Mouse (Mus musculus) heart, embryonic 15.5 days (tissue): ENCODE data around the gene Gpx4. TPM values are rescaled to one million over a fixed set of nuclear protein-coding genes. Genes with fewer than 3 reads are reported as not detected.

Experiments
- ATAC-seq: fragments of 200-750 bp; cut with Nextera tagmentation; replicated peaks from 2 replicates; pipeline ENCODE4 v1.8.0; 2017; ENCODE audit warnings: low read depth, moderate TSS enrichment; ENCODE audit not compliant: insufficient number of reproducible peaks, insufficient read depth, low FRiP score
- H3K27ac ChIP-seq: fragments of 300-500 bp; sonication (generic); 2 replicates; pipeline ENCODE4 v1.5.1; 2015; ENCODE audit warnings: mild to moderate bottlenecking, inconsistent platforms
- H3K27me3 ChIP-seq: fragments of 300-500 bp; sonication (generic); 2 replicates; pipeline ENCODE4 v1.6.1; 2015; ENCODE audit warnings: inconsistent platforms
- H3K36me3 ChIP-seq: fragments of 300-500 bp; sonication (generic); 2 replicates; pipeline ENCODE4 v1.6.1; 2015; ENCODE audit warnings: mild to moderate bottlenecking, inconsistent platforms
- H3K4me1 ChIP-seq: fragments of 300-500 bp; sonication (generic); replicated peaks from 2 replicates; pipeline ENCODE4 v1.6.1; 2015; ENCODE audit warnings: inconsistent platforms
- H3K4me2 ChIP-seq: fragments of 300-500 bp; sonication (generic); 2 replicates; pipeline ENCODE4 v1.6.1; 2015; ENCODE audit warnings: inconsistent platforms, mild to moderate bottlenecking, moderate library complexity
- H3K4me3 ChIP-seq: fragments of 300-500 bp; sonication (generic); 2 replicates; pipeline ENCODE4 v1.5.1; 2015; ENCODE audit warnings: mild to moderate bottlenecking, inconsistent platforms
- H3K9ac ChIP-seq: fragments of 300-500 bp; sonication (generic); 2 replicates; pipeline ENCODE4 v1.6.1; 2015; ENCODE audit warnings: mild to moderate bottlenecking, inconsistent platforms
- H3K9me3 ChIP-seq: fragments of 300-500 bp; sonication (generic); replicated peaks from 2 replicates; pipeline ENCODE4 v1.6.1; 2016; ENCODE audit warnings: inconsistent platforms
- WGBS: fragments of 180-500 bp; shearing (Covaris S2); methylation state at CpG from one replicate; pipeline ENCODE4 v1.1.7; 2015; ENCODE audit warnings: mixed read lengths; 5-methylcytosine and 5-hydroxymethylcytosine counted together
- polyA plus RNA-seq: library from polyadenylated mRNA; unstranded; fragments of >200 nt; fragmentation: Nextera tagmentation; extraction: Ambion mirVana; gene quantifications from 2 replicates; pipeline ENCODE4 v1.2.1, GENCODE M21; 2015

Gpx4 gene
- polyA plus RNA-seq, 1 experiment from 2014 or later: 658 TPM

DNA sequence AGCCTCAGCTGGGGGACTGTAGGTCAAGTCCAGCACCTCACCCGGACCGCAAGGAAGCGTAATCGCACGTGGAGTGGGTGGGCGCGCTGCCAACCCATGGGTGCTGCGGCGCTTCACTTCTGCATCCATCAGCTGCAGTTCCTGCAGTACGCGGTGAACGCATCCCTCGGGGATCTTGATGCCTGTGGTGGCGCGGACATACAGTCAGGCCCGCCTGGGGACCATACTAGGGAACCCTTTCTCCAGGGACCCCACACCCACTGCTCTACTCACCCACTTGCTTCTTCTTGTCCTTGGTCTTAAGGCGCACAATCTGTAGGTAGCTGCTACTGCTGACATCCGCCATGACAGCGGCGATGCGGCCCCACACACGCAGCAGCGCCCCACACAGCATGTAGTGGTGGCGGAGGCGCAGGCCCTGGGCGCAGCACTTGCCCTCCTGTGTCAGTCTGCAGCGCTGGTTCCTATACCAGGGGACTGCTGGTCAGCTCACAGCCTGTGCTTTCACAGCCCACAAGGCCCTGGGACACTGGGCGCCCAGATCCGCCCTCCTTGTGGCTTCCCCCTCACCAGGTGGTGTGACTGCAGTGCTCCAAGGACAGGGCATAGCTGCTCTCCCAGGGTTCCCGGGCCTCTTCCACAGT is 10.8 kb downstream of the Gpx4 start:
- 70% methylated on average over 30 of the region's 30 CpGs for WGBS
- Histone ChIP-seq H3K27ac (no peak overlapping the region), H3K36me3 (peaks cover 64% of the 10 kb centered on the region), H3K9me3 (no peaks in the 10 kb centered on the region), H3K9ac (no peak overlapping the region), H3K4me2 (no peak overlapping the region), H3K27me3 (no peaks in the 10 kb centered on the region), H3K4me1 (peaks cover 27% of the 10 kb centered on the region), H3K4me3 (no peak overlapping the region)
- no peak for ATAC-seq

DNA sequence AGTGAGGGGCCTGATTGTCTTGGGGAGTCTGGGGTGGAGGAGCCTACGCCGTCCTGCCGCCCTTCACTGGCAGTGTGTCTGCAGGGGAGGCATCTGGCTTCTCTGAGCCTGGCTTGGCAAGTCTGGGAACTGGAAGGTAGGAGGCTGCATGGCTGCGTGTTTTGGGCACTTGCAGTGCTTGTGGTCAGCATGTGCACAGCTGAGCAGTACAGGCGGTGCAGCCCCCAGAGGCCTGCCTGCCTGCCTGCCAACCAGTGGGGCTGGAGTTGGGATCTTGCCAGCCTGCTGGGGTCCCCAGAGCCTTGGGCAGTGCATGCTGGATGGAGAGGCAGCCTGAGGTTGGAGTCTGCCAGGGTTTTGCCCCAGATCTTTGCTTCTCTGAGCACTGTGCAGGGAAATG is 16.1 kb downstream of the Gpx4 start:
- H3K4me2 ChIP-seq: no peak overlapping the region
- H3K27me3 ChIP-seq: no peaks in the 10 kb centered on the region
- no peak overlapping the region for H3K9ac ChIP-seq
- no peaks in the 10 kb centered on the region for H3K4me1 ChIP-seq
- no peak overlapping the region for H3K4me3 ChIP-seq
- H3K27ac ChIP-seq: no peak overlapping the region
- ATAC-seq: no peak
- H3K36me3 ChIP-seq: peaks cover 68% of the 10 kb centered on the region
- no peaks in the 10 kb centered on the region for H3K9me3 ChIP-seq
- WGBS: 86% methylated on average over 5 of the region's 5 CpGs

DNA sequence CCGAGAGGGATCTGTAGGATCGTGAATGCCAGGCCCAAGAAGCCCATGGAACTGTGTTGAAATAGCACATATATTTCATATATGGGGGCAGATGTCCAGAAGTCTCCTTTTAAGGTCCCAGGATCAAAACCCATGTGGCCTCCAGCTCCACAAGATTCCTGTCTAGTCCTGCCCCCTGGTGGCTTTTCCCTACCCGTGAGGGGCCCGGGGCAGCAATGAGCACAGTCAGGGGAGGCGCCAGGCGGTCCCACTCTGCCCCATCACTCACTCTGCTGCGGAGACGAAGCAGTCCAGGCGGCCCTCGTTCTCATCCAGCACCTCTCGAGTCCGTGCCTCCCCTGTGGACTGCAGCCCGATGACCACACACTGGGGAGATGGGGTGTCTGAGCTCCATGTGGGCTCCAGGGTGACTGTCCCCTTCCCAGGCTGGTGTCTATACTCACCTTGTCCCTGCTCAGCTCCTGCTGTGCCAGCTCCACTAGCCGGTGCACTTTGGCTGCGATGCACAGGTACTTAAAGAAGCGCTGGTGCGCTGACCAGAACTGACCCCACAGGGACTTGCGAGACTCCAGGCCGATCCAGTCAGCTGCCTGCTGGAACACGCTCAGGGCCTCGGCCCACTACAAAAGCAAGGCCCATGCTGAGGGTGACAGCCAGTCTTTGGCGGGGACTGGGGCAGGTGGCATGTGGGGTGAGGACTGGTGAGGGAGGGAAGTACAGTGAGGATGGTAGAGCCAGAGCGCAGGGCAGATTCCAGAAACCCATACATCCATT is 17.1 kb downstream of the Gpx4 start:
- WGBS: 73% methylated on average over 23 of the region's 23 CpGs
- H3K4me1 ChIP-seq: no peaks in the 10 kb centered on the region
- no peak overlapping the region for H3K27ac ChIP-seq
- H3K9ac ChIP-seq: 0 out of 2 replicates have a peak overlapping the region, but pooled peaks have one; percentile 1
- H3K4me3 ChIP-seq: no peak overlapping the region
- no peak for ATAC-seq
- H3K4me2 ChIP-seq: no peak overlapping the region
- no peaks in the 10 kb centered on the region for H3K9me3 ChIP-seq
- H3K27me3 ChIP-seq: no peaks in the 10 kb centered on the region
- H3K36me3 ChIP-seq: peaks cover 60% of the 10 kb centered on the region

DNA sequence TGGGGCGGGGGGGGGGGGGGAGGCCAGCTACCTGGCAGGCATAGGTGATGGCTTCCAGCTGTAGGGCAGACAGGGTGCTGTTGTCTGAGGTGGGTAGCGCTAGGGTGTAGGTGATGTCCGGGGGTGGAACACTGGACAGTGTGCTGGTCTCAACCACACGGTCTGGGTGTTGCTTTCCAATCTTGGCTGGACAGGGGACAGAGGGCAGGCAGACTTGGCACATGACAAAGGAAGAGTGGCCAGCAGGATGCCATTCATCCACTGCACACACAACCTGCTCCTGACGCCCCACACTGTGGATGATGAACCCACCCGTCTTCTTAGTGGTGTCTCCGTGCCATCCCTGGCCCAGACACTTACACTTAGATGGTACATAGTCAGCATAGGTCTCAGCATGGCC is 22.3 kb downstream of the Gpx4 start:
- ATAC-seq: no peak
- H3K36me3 ChIP-seq: peaks cover 18% of the 10 kb centered on the region

DNA sequence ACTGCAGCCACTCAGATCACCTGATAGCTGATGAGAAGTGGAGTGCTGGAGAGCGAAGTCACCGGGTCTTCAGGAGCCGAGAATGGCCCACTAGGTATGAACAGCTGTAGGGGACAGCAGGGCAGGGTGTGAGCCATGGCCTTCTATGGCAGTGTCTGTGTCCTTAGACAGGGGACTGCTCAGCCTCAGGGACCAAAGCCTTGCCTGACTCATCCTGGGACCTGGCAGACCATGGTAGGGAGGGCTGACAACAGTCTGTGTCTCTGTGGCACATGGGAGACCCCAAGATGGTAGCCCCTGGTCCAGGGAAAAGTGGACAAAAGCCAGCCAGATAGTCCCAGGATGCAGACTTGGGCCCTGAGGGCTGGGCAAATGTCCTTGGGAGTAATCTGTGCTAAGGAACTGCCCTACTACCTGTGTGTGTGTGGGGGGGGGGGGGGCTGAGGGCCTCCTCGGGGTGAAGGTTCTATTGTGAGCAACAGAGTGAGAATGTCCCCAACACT is 23.0 kb downstream of the Gpx4 start:
- Histone ChIP-seq H3K4me1 (peaks cover 43% of the 10 kb centered on the region), H3K9me3 (no peaks in the 10 kb centered on the region), H3K4me2 (no peak overlapping the region), H3K27me3 (no peaks in the 10 kb centered on the region), H3K27ac (peak overlapping the region; percentile 86; the same call in 1 of the 2 replicates), H3K4me3 (no peak overlapping the region), H3K9ac (no peak overlapping the region), H3K36me3 (peaks cover 15% of the 10 kb centered on the region)
- no peak for ATAC-seq
- 79% methylated on average over 4 of the region's 4 CpGs for WGBS

More for the DNA sequence above, 22.3 kb downstream of the Gpx4 start:
- Histone ChIP-seq H3K4me2 (no peak overlapping the region), H3K9ac (no peak overlapping the region), H3K4me3 (no peak overlapping the region), H3K4me1 (peaks cover 35% of the 10 kb centered on the region), H3K27me3 (no peaks in the 10 kb centered on the region), H3K9me3 (no peaks in the 10 kb centered on the region), H3K27ac (no peak overlapping the region)
- WGBS: 86% methylated on average over 6 of the region's 7 CpGs

DNA sequence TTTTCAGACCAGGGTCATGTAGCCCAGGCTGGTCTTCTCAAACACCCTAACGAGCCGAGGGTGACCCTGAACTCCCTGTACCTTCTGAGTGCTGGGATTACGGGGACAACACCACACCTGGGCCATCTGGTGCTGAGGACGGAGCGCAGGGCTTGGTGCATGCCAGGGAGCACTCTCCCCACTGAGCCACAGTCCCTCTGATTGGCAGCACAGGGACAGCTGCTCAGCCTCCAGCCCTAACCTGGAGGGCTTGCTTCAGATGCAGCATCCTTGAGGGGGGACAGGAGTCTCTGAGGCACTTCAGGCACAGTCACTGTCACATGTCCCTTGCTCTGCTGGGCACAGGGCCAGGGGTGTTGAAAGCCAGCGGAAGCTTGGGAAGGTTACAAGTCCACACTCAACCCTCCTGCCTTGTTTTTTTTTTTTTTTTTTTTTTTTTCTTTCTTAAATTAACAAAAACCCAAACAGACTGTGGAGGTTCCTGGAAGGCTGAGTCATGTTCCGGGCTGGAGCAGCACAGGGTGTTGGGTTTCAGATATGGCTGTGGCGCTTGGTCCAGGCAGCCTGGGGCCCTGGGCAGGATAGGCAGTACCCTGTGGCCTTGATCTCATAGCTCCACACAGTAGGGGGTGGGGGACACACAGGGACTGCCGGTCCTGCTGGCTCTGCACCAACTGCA is 24.0 kb downstream of the Gpx4 start:
- Histone ChIP-seq H3K36me3 (peaks cover 10% of the 10 kb centered on the region; the same call in 1 of the 2 replicates), H3K4me2 (peak overlapping the region; percentile 30; the same call in 1 of the 2 replicates), H3K4me1 (peaks cover 49% of the 10 kb centered on the region), H3K9ac (0 out of 2 replicates have a peak overlapping the region, but pooled peaks have one; percentile 18), H3K27ac (peak overlapping the region; percentile 86), H3K27me3 (no peaks in the 10 kb centered on the region), H3K4me3 (no peak overlapping the region), H3K9me3 (no peaks in the 10 kb centered on the region)
- peak; percentile 81 for ATAC-seq
- WGBS: 42% methylated on average over 9 of the region's 9 CpGs

DNA sequence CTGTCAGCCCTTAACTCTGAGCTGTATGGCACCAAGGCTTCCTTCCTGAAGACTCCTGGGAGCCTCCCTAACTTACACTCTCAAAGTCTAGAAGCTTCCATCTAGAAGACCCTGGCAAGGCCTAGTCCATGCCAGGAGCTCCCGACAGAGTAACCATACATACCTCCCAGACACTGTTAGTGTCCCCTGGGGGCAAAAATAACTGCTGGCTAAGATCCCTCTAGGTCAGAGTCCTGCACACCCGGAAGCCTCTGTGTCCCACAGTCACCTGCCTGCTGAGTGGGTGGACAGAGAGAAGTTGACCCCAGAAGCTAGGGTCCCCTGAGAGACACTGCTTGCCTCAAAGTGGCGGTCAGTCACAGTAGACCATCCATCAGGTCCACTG is 24.5 kb downstream of the Gpx4 start:
- no peak overlapping the region for H3K4me3 ChIP-seq
- ATAC-seq: 0 out of 2 replicates have a peak, but pooled peaks have one; percentile 7
- H3K27ac ChIP-seq: peak overlapping the region; percentile 86
- H3K4me1 ChIP-seq: peaks cover 49% of the 10 kb centered on the region
- WGBS: 47% methylated on average over 3 of the region's 3 CpGs
- H3K9me3 ChIP-seq: no peaks in the 10 kb centered on the region
- H3K4me2 ChIP-seq: peak overlapping the region; percentile 30; the same call in 1 of the 2 replicates
- H3K9ac ChIP-seq: 0 out of 2 replicates have a peak overlapping the region, but pooled peaks have one; percentile 18
- H3K36me3 ChIP-seq: peaks cover 8% of the 10 kb centered on the region; the same call in 1 of the 2 replicates
- no peaks in the 10 kb centered on the region for H3K27me3 ChIP-seq

DNA sequence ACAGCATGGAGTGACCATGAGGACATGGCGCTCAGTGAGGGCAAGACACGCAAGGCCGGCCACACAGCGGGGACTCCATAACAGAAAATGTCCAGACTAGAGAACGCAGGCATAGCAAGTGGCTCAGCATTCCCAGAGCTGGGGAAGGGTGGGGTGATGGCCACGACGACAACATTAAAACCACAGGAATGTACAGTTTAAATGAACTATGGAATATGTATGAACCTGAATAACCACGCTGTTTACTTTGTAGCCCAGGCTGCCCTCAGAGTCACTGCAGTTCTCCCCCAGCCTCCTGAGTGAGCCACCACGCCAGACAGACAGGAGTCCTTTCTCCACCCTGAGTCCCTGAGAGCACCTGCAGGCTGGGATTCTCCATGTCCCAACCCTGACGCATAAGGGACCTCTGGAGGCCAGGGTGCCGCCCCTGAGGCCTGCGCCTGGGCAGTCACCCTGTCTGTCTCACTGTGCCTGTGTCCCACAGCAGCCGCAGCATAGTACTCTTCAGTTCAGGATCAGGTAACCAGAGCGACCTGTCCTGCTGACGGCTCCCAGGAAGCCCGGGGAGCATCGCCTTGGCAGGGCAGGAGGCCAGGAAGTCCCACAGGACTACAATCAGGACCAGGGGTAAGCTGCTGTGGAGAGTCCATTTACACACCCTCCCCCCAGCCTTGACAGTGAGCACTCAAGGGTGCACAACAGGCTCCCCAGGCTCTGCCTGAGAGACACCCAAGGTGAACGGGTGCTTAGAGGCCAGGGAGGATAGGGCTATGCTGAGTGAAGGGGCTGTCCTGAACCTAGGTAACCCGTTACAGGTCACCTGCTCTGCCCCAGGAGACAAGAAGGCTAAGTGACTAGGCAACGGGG is 25.9 kb downstream of the Gpx4 start:
- Histone ChIP-seq H3K4me1 (peaks cover 49% of the 10 kb centered on the region), H3K9ac (peak overlapping the region; percentile 2; the same call in 1 of the 2 replicates), H3K27me3 (no peaks in the 10 kb centered on the region), H3K27ac (no peak overlapping the region), H3K4me3 (no peak overlapping the region), H3K9me3 (no peaks in the 10 kb centered on the region), H3K4me2 (no peak overlapping the region), H3K36me3 (no peaks in the 10 kb centered on the region)
- ATAC-seq: no peak
- 83% methylated on average over 20 of the region's 20 CpGs for WGBS

DNA sequence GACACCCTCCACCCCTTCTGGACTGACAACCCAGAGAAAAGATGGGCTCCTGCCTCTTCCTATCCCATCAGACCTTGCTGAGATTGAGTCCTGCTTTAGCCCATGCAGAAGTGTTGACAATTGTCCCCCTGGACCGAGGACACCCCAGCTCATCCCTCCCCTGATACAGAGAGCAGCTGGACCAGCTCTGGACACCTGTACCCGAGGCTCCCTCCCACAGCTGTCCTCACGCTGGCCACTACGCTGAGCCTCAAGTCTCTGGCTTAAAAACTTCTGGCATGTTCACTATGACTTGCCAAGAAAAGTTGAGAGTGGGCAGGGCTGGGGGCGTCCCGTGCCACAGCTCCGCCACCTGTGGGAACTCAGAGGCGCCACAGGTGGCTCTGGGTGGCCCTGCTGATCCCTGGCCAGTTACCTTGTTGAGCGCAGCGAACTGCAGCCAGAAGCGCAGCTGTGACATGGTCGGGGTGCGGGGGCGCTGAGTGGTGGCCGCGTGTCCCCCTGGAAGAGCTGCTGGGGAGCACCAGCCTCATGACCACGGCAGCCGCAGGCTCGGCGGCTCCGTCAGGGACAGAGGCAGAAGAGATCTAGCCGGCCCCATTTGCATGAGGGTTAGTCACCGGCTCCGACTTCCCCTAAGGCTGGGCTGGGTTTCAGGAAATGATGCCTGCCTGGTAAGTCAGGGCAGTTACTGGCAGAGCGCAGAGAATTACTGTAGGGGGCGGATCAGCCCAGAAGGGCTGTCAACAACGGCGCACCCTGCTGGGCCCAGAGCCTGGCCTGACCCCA is 28.0 kb downstream of the Gpx4 start:
- Histone ChIP-seq H3K4me3 (peak overlapping the region; percentile 34), H3K27ac (peak overlapping the region; percentile 48), H3K27me3 (no peaks in the 10 kb centered on the region), H3K36me3 (0 out of 2 replicates have a peak, but pooled peaks cover 9% of the 10 kb centered on the region), H3K9ac (peak overlapping the region; percentile 37), H3K9me3 (no peaks in the 10 kb centered on the region), H3K4me2 (peak overlapping the region; percentile 60), H3K4me1 (peaks cover 49% of the 10 kb centered on the region)
- peak; percentile 47; the same call in 1 of the 2 replicates for ATAC-seq
- WGBS: 17% methylated on average over 28 of the region's 28 CpGs

DNA sequence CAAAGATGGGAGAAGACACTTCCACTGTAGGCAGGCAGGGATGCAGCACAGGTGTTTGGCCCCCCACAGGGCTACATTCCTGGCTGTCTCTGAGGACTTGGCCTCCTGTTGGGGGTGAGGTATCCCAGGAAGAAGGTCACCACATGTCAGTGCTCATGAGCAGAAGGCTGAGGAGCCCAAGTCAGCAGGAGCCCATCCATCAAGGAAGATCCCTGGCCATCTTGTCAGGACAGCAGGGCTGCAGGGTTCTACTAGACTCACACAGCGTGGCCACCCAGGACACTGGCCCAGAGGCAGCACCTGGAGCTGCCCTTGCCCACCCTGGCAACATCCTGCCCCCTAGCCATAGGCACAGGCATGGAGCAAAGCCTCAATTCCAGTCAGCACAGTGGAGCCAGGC is 29.0 kb downstream of the Gpx4 start:
- Histone ChIP-seq H3K27me3 (no peaks in the 10 kb centered on the region), H3K36me3 (peaks cover 14% of the 10 kb centered on the region; the same call in 1 of the 2 replicates), H3K4me1 (peaks cover 48% of the 10 kb centered on the region), H3K9ac (no peak overlapping the region), H3K9me3 (no peaks in the 10 kb centered on the region), H3K27ac (0 out of 2 replicates have a peak overlapping the region, but pooled peaks have one; percentile 48), H3K4me2 (no peak overlapping the region), H3K4me3 (no peak overlapping the region)
- no peak for ATAC-seq
- WGBS: 75% methylated on average over 1 of the region's 1 CpGs
